Comparison of ENCODE assay signal across 23 mouse cellular contexts in the genomic region with DNA sequence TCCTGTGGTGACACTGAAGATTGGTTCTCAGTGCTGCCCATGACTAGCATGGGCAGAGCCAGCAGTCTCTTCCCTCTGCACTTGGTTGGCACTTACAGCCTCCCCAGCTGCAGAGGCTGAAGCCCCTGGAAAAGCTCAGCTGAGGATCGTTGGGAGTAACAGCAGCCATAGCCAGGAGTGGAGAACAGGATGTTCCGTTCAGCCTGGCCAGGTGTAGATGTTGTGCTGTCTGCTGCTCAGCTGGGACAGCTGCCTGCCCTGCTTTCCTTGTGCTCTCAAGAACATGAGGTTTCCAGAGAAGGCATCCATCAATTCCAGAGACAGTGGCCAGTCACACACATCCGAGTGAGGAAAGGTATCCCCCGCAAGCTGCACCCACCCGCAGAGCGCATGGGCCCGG.
"Had no signal": no experiment of that assay in that cellular context is flagged by ENCODE, and none has a peak within 500 bp of the region (broad histone marks: within the 10 kb centered on the region; RNA-seq: fewer than 3 reads in every experiment).

No protein-coding gene starts in this region.

- H3K9me3 ChIP-seq: liver, embryonic 13.5 days; liver, embryonic 15.5 days; lung, embryonic 15.5 days; midbrain, embryonic 10.5 days; midbrain, embryonic 12.5 days; neural tube, embryonic 13.5 days; neural tube, embryonic 15.5 days; stomach, embryonic 15.5 days had no signal

- ATAC-seq: liver, postnatal 0 days; midbrain, embryonic 16.5 days had no signal

- H3K27me3 ChIP-seq: liver, embryonic 13.5 days; liver, embryonic 15.5 days; lung, embryonic 15.5 days; midbrain, embryonic 12.5 days; neural tube, embryonic 13.5 days; neural tube, embryonic 15.5 days; stomach, embryonic 15.5 days had no signal

- H3K4me1 ChIP-seq: midbrain, embryonic 10.5 days; midbrain, embryonic 12.5 days; neural tube, embryonic 13.5 days; neural tube, embryonic 15.5 days had no signal

- DNase-seq: liver, embryonic 13.5 days; liver, postnatal 0 days; lung, adult 2 months; lung, postnatal 10 days; lung, postnatal 36 days; midbrain, embryonic 14.5 days; retina, postnatal 1 day; right cerebral cortex, adult 18-20 months; right cerebral cortex, postnatal 25 days; right cerebral cortex, postnatal 4 days; thymus, adult 2 months; thymus, postnatal 25 days; thymus, postnatal 4 days had no signal

- H3K4me3 ChIP-seq: liver, embryonic 13.5 days; liver, embryonic 15.5 days; lung, embryonic 15.5 days; midbrain, embryonic 10.5 days; midbrain, embryonic 12.5 days; myocyte; neural tube, embryonic 13.5 days; neural tube, embryonic 15.5 days; stomach, embryonic 15.5 days had no signal

- H3K27ac ChIP-seq: liver, embryonic 13.5 days; liver, embryonic 15.5 days; lung, embryonic 15.5 days; midbrain, embryonic 10.5 days; midbrain, embryonic 12.5 days; neural tube, embryonic 13.5 days; neural tube, embryonic 15.5 days; stomach, embryonic 15.5 days; stomach, postnatal 0 days had no signal
